Mouse (Mus musculus) liver, adult (tissue): ENCODE results near the gene Maml3.

ENCODE experiments used
- GATA4 ChIP-seq: IDR thresholded peaks from 2 replicates; pipeline ENCODE4 v1.6.1; 2014; ENCODE audit warnings: mild to moderate bottlenecking, low read length; ENCODE audit not compliant: insufficient replicate concordance

Maml3 gene

DNA sequence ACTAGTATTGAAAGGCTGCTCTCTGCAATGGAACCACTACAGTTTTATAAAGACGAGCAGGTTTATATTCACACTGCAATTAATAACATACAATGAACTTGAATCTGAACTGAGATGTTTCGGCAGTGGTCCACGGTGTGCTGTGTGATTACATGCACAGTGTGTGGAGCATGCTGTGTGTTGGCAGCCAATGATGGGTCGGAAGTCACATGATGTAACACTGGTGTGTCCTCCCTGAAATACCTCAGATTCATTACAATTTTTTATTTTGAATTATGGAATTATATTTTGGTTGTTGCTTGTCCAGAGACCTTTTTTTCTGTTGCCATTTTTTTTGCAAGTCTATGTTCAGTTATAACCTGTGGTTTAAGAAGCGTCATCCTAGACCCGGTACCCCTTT, 467.6 kb downstream of the Maml3 start:
- no peak for TF ChIP-seq GATA4

DNA sequence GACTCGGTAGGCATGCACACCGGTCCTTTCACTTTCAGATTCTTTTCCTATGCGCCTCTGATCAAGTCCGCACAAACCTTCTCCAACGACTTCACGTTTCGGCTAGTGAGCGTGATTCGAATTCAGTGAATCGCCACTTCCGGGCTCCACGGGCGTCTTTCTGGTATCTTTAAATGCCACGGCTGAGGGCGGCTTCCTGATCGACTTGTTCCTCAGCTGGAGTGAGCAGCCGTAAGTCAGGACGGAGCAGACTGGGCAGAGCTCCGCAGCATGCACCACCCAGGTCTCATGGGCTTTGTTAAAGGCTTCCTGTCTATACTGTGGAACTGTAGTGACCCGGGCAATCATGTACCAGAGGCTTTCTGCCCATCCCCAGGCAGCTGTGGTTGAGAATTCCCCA, 468.2 kb downstream of the Maml3 start:
- TF ChIP-seq GATA4, result no peak

DNA sequence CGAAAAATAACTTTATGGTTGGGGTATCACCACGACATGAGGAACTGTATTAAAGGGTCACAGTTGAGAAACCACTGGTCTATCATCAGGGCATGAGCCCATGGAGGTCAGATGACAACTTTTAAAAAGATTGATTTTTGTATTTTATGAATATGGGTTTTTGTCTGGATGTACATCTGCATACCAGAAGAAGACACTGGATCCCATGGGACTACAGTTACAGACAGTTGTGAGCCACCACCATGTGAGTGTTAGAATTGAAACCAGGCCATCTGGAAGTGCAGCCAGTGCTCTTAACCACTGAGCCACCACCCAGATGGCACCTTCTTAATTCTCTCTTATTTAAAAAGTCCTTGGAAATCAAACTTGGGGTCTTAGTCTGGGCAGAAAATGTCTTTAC, 468.9 kb downstream of the Maml3 start:
- no peak for TF ChIP-seq GATA4
